Mouse (Mus musculus) 3134 (cell line): ENCODE data around the gene Asic3.

Source experiments
- DNase-seq: peaks from one replicate; pipeline ENCODE4 v3.0.0-alpha.2; 2011; ENCODE audit warnings: low spot score; ENCODE audit not compliant: insufficient read length; ENCODE audit errors: extremely low read depth

Asic3 gene

GRCm38 (mm10) chr5:24416222-24416736 lies 3.1 kb downstream of the Asic3 start:
- DNase-seq = peak; percentile 45

DNA sequence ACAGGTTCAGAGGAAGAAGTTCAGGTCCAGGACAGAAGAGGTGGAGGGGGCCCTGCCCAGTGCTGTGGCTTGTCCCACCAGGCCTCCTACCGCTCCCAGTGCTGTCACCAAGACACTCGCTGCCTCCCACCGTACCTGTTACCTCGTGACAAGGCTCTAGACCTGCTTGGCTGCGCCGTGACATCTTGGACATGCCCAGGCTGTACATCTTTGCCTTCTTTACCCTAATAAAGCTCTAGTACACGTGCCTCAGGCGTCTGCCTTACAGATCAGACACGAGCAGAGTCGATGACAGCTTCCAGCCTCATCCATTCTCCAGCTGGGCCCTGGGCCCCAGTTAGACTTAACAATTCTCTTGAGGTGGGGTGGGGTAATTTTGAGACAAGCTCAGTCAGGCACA lies 4.4 kb downstream of the Asic3 start:
- no peak for DNase-seq

- no peak for DNase-seq
These were observed 7.2 kb downstream of the Asic3 start for GRCm38 (mm10) chr5:24420381-24420780.

- DNase-seq = peak; percentile 98
These were observed 10.2 kb downstream of the Asic3 start, which contains the start of the genes Cdk5 and Slc4a2 for GRCm38 (mm10) chr5:24423129-24424003. TSS of gene Cdk5 (minus strand) at chr5:24423530. TSS of gene Slc4a2 (plus strand) at chr5:24423837.

DNA sequence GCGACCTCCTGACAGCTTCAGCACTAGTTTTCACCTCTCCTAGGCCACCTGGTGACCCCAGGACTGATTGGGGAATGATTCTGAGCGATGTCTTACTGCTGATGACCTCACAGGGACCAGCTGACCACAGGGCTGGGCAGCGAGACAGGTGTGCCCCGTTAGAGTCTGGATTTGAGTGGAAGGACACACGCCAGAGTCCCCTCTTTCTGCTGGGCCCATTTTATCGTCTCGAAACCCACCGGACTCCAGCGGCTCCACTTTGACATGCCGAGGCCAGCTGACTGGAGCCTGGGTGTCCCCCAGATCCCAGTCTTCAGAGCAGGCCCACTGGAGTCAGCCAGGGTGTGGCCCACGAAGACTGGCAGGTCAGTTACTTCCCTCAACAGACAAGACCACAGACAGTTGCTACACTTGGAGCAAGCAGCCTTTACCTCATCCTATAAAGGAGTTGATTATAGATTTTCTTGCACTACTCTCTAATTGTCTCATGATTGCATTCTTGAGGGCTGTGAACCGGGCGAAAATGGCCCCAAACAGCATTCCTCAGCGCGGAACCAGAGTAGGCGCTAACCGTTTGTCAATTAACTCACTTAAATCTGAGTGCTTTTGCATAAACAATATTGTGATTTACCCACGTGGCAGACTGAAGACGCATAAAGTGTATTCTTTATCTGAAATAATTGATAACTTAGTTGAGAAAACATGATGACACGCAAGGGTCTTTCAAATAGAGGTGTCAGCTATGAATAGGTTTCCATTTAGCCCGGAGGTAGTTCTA lies 11.0 kb downstream of the Asic3 start:
- no peak for DNase-seq

GRCm38 (mm10) chr5:24424861-24425411 lies 11.7 kb downstream of the Asic3 start:
- peak; percentile 92 for DNase-seq

DNA sequence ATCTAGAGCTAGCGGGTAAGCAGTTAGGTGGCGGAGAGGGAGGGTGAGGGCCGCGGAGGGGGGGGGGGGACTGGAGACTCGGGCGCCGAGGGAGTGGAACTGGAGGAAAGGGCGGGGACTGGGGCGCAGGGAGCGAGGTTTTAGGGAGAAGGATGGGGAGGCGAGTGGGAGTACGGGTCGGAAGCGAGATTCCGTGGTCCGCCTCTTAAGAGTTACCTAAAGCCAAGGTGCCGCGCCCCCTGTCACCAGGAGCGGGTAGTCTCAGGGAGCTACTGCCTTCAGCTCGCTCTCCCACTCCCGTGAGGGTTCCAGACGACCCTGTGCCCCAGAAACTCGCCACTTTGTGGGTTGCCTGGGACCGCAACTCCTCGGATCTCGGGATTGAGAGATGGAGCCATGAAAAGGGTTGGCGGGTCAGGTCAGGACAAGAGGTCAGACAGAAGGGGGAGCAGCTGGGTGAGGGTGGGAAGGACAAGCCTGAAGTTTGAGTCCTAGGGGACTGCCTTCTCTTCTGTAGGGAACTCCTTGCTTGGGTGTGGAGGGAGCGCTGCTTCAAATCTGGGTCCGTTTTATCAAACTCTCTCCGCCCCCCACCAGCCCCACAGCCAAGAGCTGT lies 12.3 kb downstream of the Asic3 start:
- DNase-seq = no peak

DNA sequence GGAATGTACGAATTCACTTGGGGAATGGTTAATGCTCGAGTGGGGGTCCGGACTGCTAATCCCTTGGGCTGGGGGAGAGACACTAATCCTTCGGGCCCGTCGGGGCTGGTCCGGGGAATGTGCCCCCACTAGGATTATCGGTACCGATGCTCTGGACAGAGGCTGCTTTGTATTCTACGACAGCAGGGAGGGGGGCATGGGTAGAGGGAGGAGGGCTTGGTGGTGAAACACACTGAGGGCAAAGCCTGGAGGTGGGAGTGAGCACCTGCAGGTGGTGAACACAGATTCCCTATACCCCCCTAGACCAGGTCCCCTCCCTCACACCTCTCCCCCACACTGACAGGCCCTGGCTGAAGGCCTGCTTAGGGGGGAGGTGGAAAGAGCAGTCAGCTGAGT lies 12.8 kb downstream of the Asic3 start:
- no peak for DNase-seq

DNA sequence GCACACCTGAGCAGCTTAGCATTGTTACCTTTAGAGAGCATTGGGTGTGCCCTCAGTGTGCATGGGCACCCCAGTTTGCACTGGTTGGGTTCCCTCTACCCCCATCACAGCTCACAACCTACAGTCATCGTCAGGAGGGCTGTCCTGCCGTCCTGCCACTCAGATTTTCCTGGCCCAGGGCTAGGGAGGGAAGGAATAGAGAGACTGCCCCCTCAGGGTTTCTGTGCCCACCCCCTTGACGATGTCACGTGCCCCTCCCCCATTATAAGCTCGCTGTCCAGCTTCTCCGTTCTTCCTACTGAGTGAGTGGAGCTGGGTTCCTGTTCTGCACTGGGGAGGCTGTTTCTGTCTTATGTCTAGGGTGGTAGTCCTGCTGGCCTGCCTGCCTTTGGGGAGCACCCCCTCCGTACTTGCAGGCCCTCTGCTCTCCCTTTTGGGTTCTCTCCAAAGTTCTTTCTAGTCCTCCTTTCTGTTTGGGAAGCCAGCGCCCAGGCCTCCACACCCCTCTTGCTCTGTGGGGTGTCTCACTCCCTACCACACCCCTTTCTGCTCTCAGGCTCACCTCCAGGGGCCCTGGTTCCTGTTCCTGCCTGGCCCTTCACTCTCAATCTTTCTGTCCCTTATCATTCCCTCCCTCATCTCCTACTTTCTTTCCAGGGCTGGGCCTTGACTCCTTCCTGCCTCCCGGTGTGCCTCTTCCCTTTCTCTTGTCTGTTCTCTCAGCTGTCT lies 13.5 kb downstream of the Asic3 start:
- no peak for DNase-seq

DNA sequence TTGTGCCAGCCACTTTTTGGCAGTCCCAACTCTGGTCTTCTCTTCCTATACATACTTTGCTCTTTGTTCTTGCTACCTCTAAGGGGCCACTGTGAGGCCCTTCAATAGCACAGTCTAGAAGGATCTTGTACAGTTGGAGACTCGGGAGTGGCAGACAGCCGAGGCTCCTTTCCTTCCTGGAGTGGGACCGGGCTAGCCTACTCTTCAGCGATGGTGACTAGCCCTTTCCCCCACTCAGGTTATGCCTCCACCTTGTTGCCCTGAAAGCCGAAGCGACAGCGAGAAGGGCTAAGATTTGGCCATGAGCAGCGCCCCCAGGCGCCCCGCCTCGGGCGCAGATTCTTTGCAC lies 14.1 kb downstream of the Asic3 start:
- no peak for DNase-seq

DNA sequence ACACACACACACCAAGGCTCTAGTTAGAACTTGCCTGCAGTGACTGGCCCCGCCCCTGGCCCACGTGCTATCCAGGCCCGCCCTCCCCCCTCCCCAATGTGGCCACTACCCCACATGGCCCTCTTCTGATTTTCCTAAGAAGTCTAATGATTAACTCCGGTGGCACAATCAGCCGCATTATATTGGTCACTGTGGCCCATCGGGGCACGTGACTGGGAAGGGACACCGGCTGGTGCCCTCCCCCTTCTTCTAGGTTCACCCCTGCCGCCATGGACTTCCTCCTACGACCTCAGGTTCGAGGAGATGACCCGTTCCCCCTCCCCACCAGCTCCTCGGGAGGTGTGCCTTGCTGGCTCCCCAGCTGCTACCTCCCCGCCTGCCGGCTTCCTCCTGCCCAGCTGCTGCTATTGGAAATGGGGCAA lies 14.8 kb downstream of the Asic3 start:
- no peak for DNase-seq

DNA sequence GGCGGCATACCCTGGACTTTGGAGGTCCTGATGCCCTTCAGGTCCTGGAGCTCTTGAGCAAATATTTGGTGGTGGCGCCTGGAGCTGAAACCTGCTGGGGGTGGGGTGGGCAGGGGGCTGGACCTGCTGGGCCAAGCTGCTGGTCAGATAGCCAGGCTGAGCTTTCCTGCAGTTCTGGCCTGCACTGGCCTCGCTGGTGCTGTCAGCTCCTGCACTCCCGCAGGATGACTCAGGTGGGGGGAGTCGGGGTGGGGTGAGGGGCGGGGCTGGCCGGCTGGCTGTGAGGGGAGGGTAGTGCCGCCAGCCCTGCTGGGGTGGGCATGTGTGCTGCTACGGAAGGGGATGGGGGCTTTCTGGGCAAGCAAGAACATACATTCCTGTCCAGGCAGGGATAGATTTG lies 15.4 kb downstream of the Asic3 start:
- no peak for DNase-seq

DNA sequence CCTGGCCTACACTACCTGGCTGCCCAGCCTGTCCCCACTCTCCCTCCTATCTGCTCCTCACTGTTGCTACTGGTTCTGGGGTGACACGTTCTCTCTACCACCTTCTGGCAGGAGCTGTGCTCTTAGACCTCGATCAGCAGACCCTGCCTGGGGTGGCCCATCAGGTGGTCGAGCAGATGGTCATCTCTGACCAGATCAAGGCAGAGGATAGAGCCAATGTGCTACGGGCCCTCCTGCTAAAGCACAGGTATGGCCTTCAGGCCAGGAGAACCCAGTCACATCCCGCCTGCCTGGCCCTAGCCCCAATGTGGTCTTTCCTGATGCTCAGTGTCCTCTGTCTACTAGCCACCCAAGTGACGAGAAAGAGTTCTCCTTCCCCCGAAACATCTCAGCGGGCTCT lies 20.8 kb downstream of the Asic3 start:
- no peak for DNase-seq

- DNase-seq = no peak
These were observed 28.0 kb downstream of the Asic3 start for GRCm38 (mm10) chr5:24441187-24441586.

GRCm38 (mm10) chr5:24442029-24442428 lies 28.8 kb downstream of the Asic3 start:
- no peak for DNase-seq

- DNase-seq = no peak
These were observed 30.0 kb downstream of the Asic3 start for GRCm38 (mm10) chr5:24443204-24443603.

GRCm38 (mm10) chr5:24443927-24444326 lies 30.7 kb downstream of the Asic3 start:
- DNase-seq = no peak

DNA sequence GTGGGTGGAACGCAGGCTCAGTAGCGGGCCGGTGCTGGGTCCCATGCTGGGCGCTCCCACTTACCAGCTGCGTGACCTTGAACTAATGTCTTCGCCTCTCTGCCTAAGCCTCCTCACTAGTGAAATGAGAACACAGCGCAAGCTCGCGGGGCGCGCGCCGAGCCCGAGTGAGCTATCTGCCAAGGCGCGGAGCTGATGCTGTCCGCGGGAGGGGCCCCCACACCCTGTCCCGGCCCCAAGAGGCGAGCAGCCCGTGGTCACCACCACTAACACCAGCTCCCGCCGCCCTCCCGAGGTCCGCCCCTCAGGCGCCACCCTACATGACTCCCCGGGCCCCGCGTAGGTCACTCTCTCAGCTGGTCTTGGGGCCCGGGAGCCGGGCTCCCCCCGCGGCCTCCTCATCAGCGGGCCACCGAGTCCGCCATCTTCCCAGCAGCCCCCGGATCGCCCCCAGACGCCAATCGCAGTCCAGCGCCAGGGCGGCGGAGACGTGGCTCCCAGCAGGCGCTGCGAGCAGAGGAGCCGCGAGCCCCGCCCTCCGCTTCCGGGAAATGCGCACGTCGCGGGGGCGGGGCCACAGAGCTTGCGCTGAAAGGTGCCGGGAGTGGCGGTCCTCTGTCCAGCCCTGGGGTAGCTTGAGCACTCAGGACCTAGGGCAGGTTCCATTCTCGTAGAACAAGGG lies 31.7 kb downstream of the Asic3 start, which contains the start of gene Fastk:
TSS of gene Fastk (minus strand) at position 542 of the 682 bp plus-strand sequence.
- DNase-seq = peak; percentile 90

GRCm38 (mm10) chr5:24445428-24446080 lies 32.4 kb downstream of the Asic3 start:
- DNase-seq = no peak
